Comparison of ENCODE assay signal across 35 mouse cellular contexts in genomic region chr5:135898995-135899394, GRCm38 (mm10). TPM values are rescaled to one million over a fixed set of nuclear protein-coding genes. Genes with fewer than 3 reads are reported as not detected.
"Had no signal": no experiment of that assay in that cellular context is flagged by ENCODE, and none has a peak within 500 bp of the region (broad histone marks: within the 10 kb centered on the region; RNA-seq: fewer than 3 reads in every experiment).

No protein-coding gene starts in this region.

- ATAC-seq: hindbrain, embryonic 16.5 days; hindbrain, postnatal 0 days; inflammation-experienced regulatory T-cells, adult 6 months; intestine, embryonic 16.5 days had no signal

- H3K9me3 ChIP-seq: heart, embryonic 10.5 days; heart, embryonic 12.5 days; heart, embryonic 13.5 days; heart, embryonic 15.5 days; hindbrain, embryonic 10.5 days; hindbrain, embryonic 12.5 days; hindbrain, embryonic 13.5 days; hindbrain, embryonic 15.5 days; kidney, embryonic 15.5 days had no signal

- H3K4me2 ChIP-seq: heart, embryonic 11.5 days; heart, embryonic 12.5 days; heart, embryonic 13.5 days; heart, embryonic 15.5 days; hindbrain, embryonic 12.5 days; hindbrain, embryonic 13.5 days; hindbrain, embryonic 14.5 days; hindbrain, embryonic 15.5 days; kidney, embryonic 15.5 days had no signal

- H3K27me3 ChIP-seq: heart, embryonic 12.5 days; heart, embryonic 13.5 days; heart, embryonic 15.5 days; hindbrain, embryonic 12.5 days; hindbrain, embryonic 13.5 days; hindbrain, embryonic 15.5 days; kidney, embryonic 15.5 days had no signal

- H3K27ac ChIP-seq: heart, embryonic 10.5 days; heart, embryonic 13.5 days; heart, embryonic 15.5 days; hindbrain, embryonic 10.5 days; hindbrain, embryonic 12.5 days; hindbrain, embryonic 13.5 days; hindbrain, embryonic 14.5 days; hindbrain, embryonic 15.5 days; hindbrain, postnatal 0 days; kidney, embryonic 15.5 days; kidney, postnatal 0 days; layer of hippocampus, adult 2 months; left cerebral cortex, adult 2 months had no signal

- H3K9ac ChIP-seq: heart, embryonic 12.5 days; heart, embryonic 13.5 days; heart, embryonic 15.5 days; hindbrain, embryonic 12.5 days; hindbrain, embryonic 13.5 days; hindbrain, embryonic 14.5 days; hindbrain, embryonic 15.5 days; kidney, embryonic 15.5 days had no signal

- DNase-seq: heart, postnatal 10 days; heart, postnatal 14 days; heart, postnatal 36 days; heart, postnatal 4 days; kidney, adult 11 months; kidney, adult 18-20 months; kidney, adult 2 months; kidney, adult 8-10 months; kidney, adult 9 months; kidney, postnatal 10 days; kidney, postnatal 14 days; kidney, postnatal 25 days; kidney, postnatal 36 days; kidney, postnatal 4 days; layer of hippocampus, adult 9-11 months; layer of hippocampus, postnatal 36 days had no signal

- H3K4me3 ChIP-seq: heart, embryonic 10.5 days; heart, embryonic 12.5 days; heart, embryonic 13.5 days; heart, embryonic 15.5 days; hindbrain, embryonic 10.5 days; hindbrain, embryonic 12.5 days; hindbrain, embryonic 13.5 days; hindbrain, embryonic 15.5 days; kidney, embryonic 15.5 days; layer of hippocampus, adult 2 months; left cerebral cortex, adult 2 months had no signal

- H3K36me3 ChIP-seq: heart, embryonic 10.5 days; heart, embryonic 12.5 days; heart, embryonic 13.5 days; heart, embryonic 15.5 days; hindbrain, embryonic 10.5 days; hindbrain, embryonic 12.5 days; hindbrain, embryonic 13.5 days; hindbrain, embryonic 15.5 days; kidney, embryonic 15.5 days had no signal

RNA-seq across cellular contexts. Expression of gene Hspb1, which starts 11.3 kb away (rescaled TPM):
- total RNA-seq: hematopoietic stem cell, adult 5-6 weeks had no signal
